Mouse (Mus musculus) MEL (cell line): ENCODE data around the gene Nars2. TPM values are rescaled to one million over a fixed set of nuclear protein-coding genes. Genes with fewer than 3 reads are reported as not detected.

Source experiments
- DNase-seq: peaks from one replicate; pipeline ENCODE4 v3.0.0; 2011; ENCODE audit warnings: low read depth, low spot score
- H3K27ac ChIP-seq: 2 replicates; pipeline ENCODE4 v1.5.1; 2012; ENCODE audit warnings: low read depth, mild to moderate bottlenecking, control low read depth, low read length, moderate library complexity; ENCODE audit not compliant: control insufficient read depth
- H3K27me3 ChIP-seq, 2 experiments: fragments of 150-350 bp in 1 of 2; sonication (generic) in 1 of 2; 2 replicates each; pipeline ENCODE4 v1.6.1; 2012; ENCODE audit warnings: low read length in 2 of 2, mild to moderate bottlenecking in 2 of 2, improper control_type of control experiment in 1 of 2, moderate library complexity in 1 of 2; ENCODE audit not compliant: insufficient read depth in 2 of 2, control insufficient read depth in 1 of 2
- H3K36me3 ChIP-seq, 2 experiments: 2 replicates each; pipeline ENCODE4 v1.6.1; 2012 to 2014; ENCODE audit warnings: low read length in 2 of 2, improper control_type of control experiment in 1 of 2, inconsistent platforms in 1 of 2, mild to moderate bottlenecking in 1 of 2; ENCODE audit not compliant: insufficient read depth in 2 of 2, control insufficient read depth in 1 of 2
- H3K4me1 ChIP-seq, 2 experiments: fragments of 150-350 bp in 1 of 2; sonication (generic) in 1 of 2; 2 replicates each; pipeline ENCODE4 v1.6.1; 2012; ENCODE audit warnings: low read length in 2 of 2, improper control_type of control experiment in 1 of 2, mild to moderate bottlenecking in 1 of 2; ENCODE audit not compliant: insufficient read depth in 2 of 2, control insufficient read depth in 1 of 2
- H3K4me3 ChIP-seq, 2 experiments: fragments of 150-350 bp in 1 of 2; sonication (generic) in 1 of 2; 2 replicates each; pipeline ENCODE4 v1.5.1; 2012; ENCODE audit warnings: low read depth in 2 of 2, low read length in 2 of 2, mild to moderate bottlenecking in 2 of 2, moderate library complexity in 2 of 2, control low read depth in 1 of 2, improper control_type of control experiment in 1 of 2; ENCODE audit not compliant: control insufficient read depth in 1 of 2, insufficient read depth in 1 of 2
- H3K79me2 ChIP-seq: 2 replicates; pipeline ENCODE4 v1.6.1; 2012; ENCODE audit warnings: mild to moderate bottlenecking, low read length, moderate library complexity; ENCODE audit not compliant: control insufficient read depth, poor library complexity, insufficient read depth
- H3K9ac ChIP-seq: 2 replicates; pipeline ENCODE4 v1.6.1; 2012; ENCODE audit warnings: low read depth, mild to moderate bottlenecking, control low read depth, low read length, moderate library complexity; ENCODE audit not compliant: control insufficient read depth, poor library complexity, severe bottlenecking
- H3K9me3 ChIP-seq: fragments of 150-350 bp; sonication (generic); replicated peaks from 2 replicates; pipeline ENCODE4 v1.6.1; 2012; ENCODE audit warnings: mild to moderate bottlenecking, low read length, improper control_type of control experiment, moderate library complexity; ENCODE audit not compliant: insufficient read depth
- BHLHE40 ChIP-seq: IDR thresholded peaks from 2 replicates; pipeline ENCODE4 v1.6.1; 2012; ENCODE audit warnings: low read depth, mild to moderate bottlenecking, inconsistent platforms, low read length, improper control_type of control experiment, borderline replicate concordance
- CHD2 ChIP-seq: IDR thresholded peaks from 2 replicates; pipeline ENCODE4 v1.6.1; 2011; ENCODE audit warnings: low read length, improper control_type of control experiment
- E2F4 ChIP-seq: IDR thresholded peaks from 2 replicates; pipeline ENCODE4 v1.6.1; 2011; ENCODE audit warnings: low read depth, low read length, improper control_type of control experiment, borderline replicate concordance
- MAFK ChIP-seq: IDR thresholded peaks from 2 replicates; pipeline ENCODE4 v1.6.1; 2011; ENCODE audit warnings: low read depth, mild to moderate bottlenecking, low read length, improper control_type of control experiment, borderline replicate concordance
- MYB ChIP-seq: IDR thresholded peaks from 2 replicates; pipeline ENCODE4 v1.6.1; 2011; ENCODE audit warnings: mild to moderate bottlenecking, low read depth, low read length, improper control_type of control experiment
- NRF1 ChIP-seq: IDR thresholded peaks from 2 replicates; pipeline ENCODE4 v1.6.1; 2014; ENCODE audit warnings: low read depth, mild to moderate bottlenecking, inconsistent platforms, low read length, improper control_type of control experiment, moderate library complexity; ENCODE audit not compliant: poor library complexity, insufficient read depth, severe bottlenecking
- POLR2A ChIP-seq, 2 experiments: IDR thresholded peaks; 2 replicates each; pipeline ENCODE4 v1.6.1; 2011 to 2012; ENCODE audit warnings: low read length in 2 of 2, mild to moderate bottlenecking in 2 of 2, control low read depth in 1 of 2, improper control_type of control experiment in 1 of 2, low read depth in 1 of 2, moderate library complexity in 1 of 2; ENCODE audit not compliant: control insufficient read depth in 1 of 2, insufficient read depth in 1 of 2, poor library complexity in 1 of 2
- POLR2AphosphoS2 ChIP-seq: IDR thresholded peaks from 2 replicates; pipeline ENCODE4 v1.6.1; 2011; ENCODE audit warnings: low read length, improper control_type of control experiment
- SIN3A ChIP-seq: IDR thresholded peaks from 2 replicates; pipeline ENCODE4 v1.6.1; 2012; ENCODE audit warnings: low read length, improper control_type of control experiment, inconsistent platforms
- TCF12 ChIP-seq: IDR thresholded peaks from 2 replicates; pipeline ENCODE4 v1.6.1; 2014; ENCODE audit warnings: low read depth, mild to moderate bottlenecking, inconsistent platforms, low read length, improper control_type of control experiment, moderate library complexity
- UBTF ChIP-seq: IDR thresholded peaks from 2 replicates; pipeline ENCODE4 v1.6.1; 2012; ENCODE audit warnings: low read depth, mild to moderate bottlenecking, inconsistent platforms, low read length, improper control_type of control experiment, moderate library complexity, borderline replicate concordance; ENCODE audit not compliant: insufficient read depth
- USF2 ChIP-seq, 2 experiments: IDR thresholded peaks; 2 replicates each; pipeline ENCODE4 v1.6.1; 2011 to 2012; ENCODE audit warnings: improper control_type of control experiment in 2 of 2, low read length in 2 of 2, borderline replicate concordance in 1 of 2, inconsistent platforms in 1 of 2, low read depth in 1 of 2, mild to moderate bottlenecking in 1 of 2; ENCODE audit not compliant: insufficient read depth in 1 of 2
- ZC3H11A ChIP-seq: IDR thresholded peaks from 2 replicates; pipeline ENCODE4 v1.6.1; 2012; ENCODE audit warnings: low read depth, mild to moderate bottlenecking, inconsistent platforms, low read length, improper control_type of control experiment
- polyA plus RNA-seq, 2 experiments: library from polyadenylated mRNA; stranded (reverse) in 1 of 2; unstranded in 1 of 2; fragments of >175 nt in 1 of 2; fragments of >200 nt in 1 of 2; gene quantifications; 2 replicates each; pipeline versions ENCODE4 v1.2.1 to v1.2.4; 2012; ENCODE audit warnings: low replicate concordance in 2 of 2, low read depth in 1 of 2; ENCODE audit not compliant: insufficient read length in 2 of 2, insufficient read depth in 1 of 2, missing spikeins in 1 of 2
- total RNA-seq: library from RNA; depleted of rRNA; stranded (reverse); fragments of 300-350 nt; gene quantifications from 2 replicates; pipeline ENCODE4 v1.2.3, GENCODE M21; 2012

Gene Nars2
- total and polyA plus RNA-seq, 3 experiments = 14.7 to 22.9 TPM; not detected in 1

DNA sequence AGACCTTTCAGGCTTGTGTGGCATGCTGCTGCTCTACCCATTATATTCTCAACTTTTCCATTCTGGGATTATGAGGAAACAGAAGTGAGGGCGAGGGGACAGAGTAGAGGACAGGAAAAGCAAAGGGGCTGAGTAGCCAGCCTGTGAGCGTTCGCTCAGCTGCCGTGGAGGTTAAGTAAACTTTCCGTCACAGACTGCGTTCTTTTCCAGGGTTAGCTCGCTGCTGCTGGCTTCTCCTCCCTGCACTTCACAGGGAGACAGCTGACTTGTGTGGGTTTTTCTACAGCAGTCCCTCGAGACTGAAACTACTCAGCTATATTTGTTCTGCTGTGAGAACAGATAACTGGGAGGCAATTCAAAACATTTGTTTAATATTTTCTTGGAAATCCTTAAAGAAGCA, 34.5 kb downstream of the Nars2 start:
- Histone ChIP-seq H3K4me1 (no peaks in the 10 kb centered on the region), H3K36me3 (no peaks in the 10 kb centered on the region; a peak in 2 of 4 replicates), H3K9me3 (no peaks in the 10 kb centered on the region), H3K79me2 (no peaks in the 10 kb centered on the region), H3K4me3 (no peak overlapping the region), H3K27ac (no peak overlapping the region), H3K9ac (no peak overlapping the region), H3K27me3 (no peaks in the 10 kb centered on the region)
- DNase-seq = no peak
- TF ChIP-seq POLR2AphosphoS2 (no peak), SIN3A (no peak), USF2 (IDR thresholded peaks at IDR 0.05; ENCODE audit: borderline replicate concordance in 1 of 2, insufficient read depth in 1 of 2, low read depth in 1 of 2, low read length in 2 of 2) (no peak), UBTF (no peak), NRF1 (no peak)

DNA sequence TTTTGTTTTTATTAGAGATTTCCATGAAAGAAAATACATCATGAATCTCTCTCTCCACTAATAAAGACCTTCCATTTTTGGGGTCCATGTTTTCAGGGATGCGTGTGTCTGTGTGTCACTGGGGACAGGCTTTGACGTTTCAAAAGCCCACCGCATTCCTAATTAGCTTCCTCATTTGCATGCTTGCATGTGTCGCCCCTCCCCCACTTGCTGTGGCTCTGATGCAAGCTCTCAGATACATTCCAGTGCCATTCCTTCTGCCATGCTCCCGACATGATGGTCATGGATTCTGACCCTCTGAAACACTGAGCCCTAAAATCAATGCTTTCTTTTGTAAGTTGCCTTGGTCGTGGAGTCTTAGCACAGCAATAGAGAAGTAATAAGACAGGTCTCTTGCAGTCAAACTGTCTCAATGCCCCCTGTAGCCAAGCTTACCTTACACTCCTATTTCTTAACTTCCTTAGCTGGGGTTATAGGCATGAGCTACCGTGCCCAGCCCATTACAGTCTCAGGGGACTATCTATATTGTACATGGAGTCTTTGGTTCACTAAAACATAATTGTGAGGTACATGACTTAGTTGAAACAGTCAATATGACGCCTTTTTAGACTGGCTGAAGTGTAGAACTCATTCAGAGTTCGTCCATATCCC, 35.6 kb downstream of the Nars2 start:
- Histone ChIP-seq H3K9ac (no peak overlapping the region), H3K4me1 (no peaks in the 10 kb centered on the region), H3K27me3 (no peaks in the 10 kb centered on the region), H3K36me3 (no peaks in the 10 kb centered on the region; a peak in 2 of 4 replicates), H3K4me3 (no peak overlapping the region), H3K27ac (no peak overlapping the region), H3K79me2 (no peaks in the 10 kb centered on the region; the same call in 1 of the 2 replicates), H3K9me3 (no peaks in the 10 kb centered on the region)
- DNase-seq = no peak
- TF ChIP-seq BHLHE40 (no peak), MYB (no peak), TCF12 (no peak), ZC3H11A (no peak), CHD2 (no peak), MAFK (no peak)

DNA sequence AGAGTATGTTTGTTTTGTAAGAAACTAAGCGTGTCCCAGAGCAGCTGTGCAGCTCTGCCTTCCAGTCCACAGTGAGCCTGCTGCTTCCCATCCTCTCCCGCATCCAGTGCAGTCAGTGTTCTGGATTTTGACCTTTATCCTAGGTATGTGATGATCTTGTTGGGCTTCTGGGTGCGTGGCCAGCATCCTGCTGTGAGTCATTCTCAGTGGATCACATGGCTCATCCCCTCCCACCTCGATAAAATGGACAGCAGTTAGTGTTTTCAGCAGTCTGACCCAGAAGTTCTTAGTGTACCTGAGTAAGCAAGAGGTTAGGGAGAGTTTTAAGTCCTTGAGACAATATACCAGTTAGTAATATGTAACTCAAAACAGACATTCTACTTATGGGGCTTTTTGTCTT, 36.4 kb downstream of the Nars2 start:
- Histone ChIP-seq H3K36me3 (no peaks in the 10 kb centered on the region; a peak in 2 of 4 replicates), H3K4me1 (no peaks in the 10 kb centered on the region), H3K27me3 (no peaks in the 10 kb centered on the region), H3K79me2 (no peaks in the 10 kb centered on the region; the same call in 1 of the 2 replicates), H3K4me3 (no peak overlapping the region), H3K9ac (no peak overlapping the region), H3K9me3 (no peaks in the 10 kb centered on the region), H3K27ac (no peak overlapping the region)
- no peak for DNase-seq
- TF ChIP-seq ZC3H11A = no peak
- no peak for TF ChIP-seq MAFK
- no peak for TF ChIP-seq POLR2A (IDR thresholded peaks at IDR 0.05; ENCODE audit: control insufficient read depth in 1 of 2, insufficient read depth in 1 of 2, low read depth in 1 of 2, low read length in 2 of 2, poor library complexity in 1 of 2)
- no peak for TF ChIP-seq E2F4
- TF ChIP-seq CHD2 = no peak
